Mouse (Mus musculus) midbrain, embryonic 13.5 days (tissue): ENCODE results near the gene Dock2. TPM values are rescaled to one million over a fixed set of nuclear protein-coding genes. Genes with fewer than 3 reads are reported as not detected.

ENCODE experiments used
- ATAC-seq: fragments of 200-750 bp; cut with Nextera tagmentation; 2 replicates; pipeline ENCODE4 v1.8.0; 2017; ENCODE audit warnings: mild to moderate bottlenecking, moderate TSS enrichment, moderate library complexity
- H3K27ac ChIP-seq: fragments of 300-500 bp; sonication (generic); 2 replicates; pipeline ENCODE4 v1.5.1; 2015; ENCODE audit warnings: inconsistent platforms, mild to moderate bottlenecking, moderate library complexity
- H3K27me3 ChIP-seq: fragments of 300-500 bp; sonication (generic); 2 replicates; pipeline ENCODE4 v1.6.1; 2015; ENCODE audit warnings: mild to moderate bottlenecking, inconsistent platforms
- H3K36me3 ChIP-seq: fragments of 300-500 bp; sonication (generic); 2 replicates; pipeline ENCODE4 v1.6.1; 2015; ENCODE audit warnings: mild to moderate bottlenecking, inconsistent platforms
- H3K4me1 ChIP-seq: fragments of 300-500 bp; sonication (generic); replicated peaks from 2 replicates; pipeline ENCODE4 v1.6.1; 2015; ENCODE audit warnings: inconsistent platforms
- H3K4me2 ChIP-seq: fragments of 300-500 bp; sonication (generic); replicated peaks from 2 replicates; pipeline ENCODE4 v1.6.1; 2015; ENCODE audit warnings: moderate library complexity, mild to moderate bottlenecking, inconsistent platforms
- H3K4me3 ChIP-seq: fragments of 300-500 bp; sonication (generic); replicated peaks from 2 replicates; pipeline ENCODE4 v1.5.1; 2015; ENCODE audit warnings: mild to moderate bottlenecking, inconsistent platforms
- H3K9ac ChIP-seq: fragments of 300-500 bp; sonication (generic); replicated peaks from 2 replicates; pipeline ENCODE4 v1.6.1; 2015; ENCODE audit warnings: mild to moderate bottlenecking, inconsistent platforms
- H3K9me3 ChIP-seq: fragments of 300-500 bp; sonication (generic); 2 replicates; pipeline ENCODE4 v1.6.1; 2016; ENCODE audit warnings: mild to moderate bottlenecking, inconsistent platforms
- WGBS: fragments of 180-500 bp; shearing (Covaris S2); methylation state at CpG from one replicate; pipeline ENCODE4 v1.1.7; 2015; 5-methylcytosine and 5-hydroxymethylcytosine counted together
- polyA plus RNA-seq: library from polyadenylated mRNA; unstranded; fragments of >200 nt; fragmentation: Nextera tagmentation; extraction: Ambion mirVana; gene quantifications from 2 replicates; pipeline ENCODE4 v1.2.1, GENCODE M21; 2015

The Dock2 gene
- polyA plus RNA-seq, 1 experiment from 2014 or later, result 0.63 TPM

DNA sequence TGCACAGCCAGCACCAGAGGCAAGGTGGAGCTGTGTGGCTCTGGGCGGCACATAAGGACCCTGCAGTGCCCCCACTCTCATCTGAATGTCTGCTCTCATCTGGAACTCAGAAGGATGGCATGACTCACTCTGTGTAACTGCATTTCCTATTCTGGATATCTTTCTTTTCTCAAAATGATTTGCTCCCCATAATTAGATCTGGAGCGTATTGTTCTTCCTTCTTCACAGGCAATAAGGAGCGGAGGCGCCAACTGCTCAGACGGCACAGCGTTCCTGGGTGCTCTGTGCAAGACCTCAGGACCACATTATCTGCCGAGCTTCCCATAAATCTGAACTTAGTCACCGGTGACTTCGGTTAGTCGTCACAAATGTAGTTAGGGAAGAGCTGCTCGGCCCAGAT, 75.4 kb downstream of the Dock2 start:
- no peak overlapping the region for H3K9ac ChIP-seq
- H3K9me3 ChIP-seq, result no peaks in the 10 kb centered on the region
- no peak for ATAC-seq
- H3K4me2 ChIP-seq, result no peak overlapping the region
- H3K4me1 ChIP-seq, result no peaks in the 10 kb centered on the region
- no peaks in the 10 kb centered on the region for H3K27me3 ChIP-seq
- no peak overlapping the region for H3K4me3 ChIP-seq
- H3K27ac ChIP-seq, result no peak overlapping the region
- H3K36me3 ChIP-seq, result no peaks in the 10 kb centered on the region
- 88% methylated on average over 11 of the region's 11 CpGs for WGBS

DNA sequence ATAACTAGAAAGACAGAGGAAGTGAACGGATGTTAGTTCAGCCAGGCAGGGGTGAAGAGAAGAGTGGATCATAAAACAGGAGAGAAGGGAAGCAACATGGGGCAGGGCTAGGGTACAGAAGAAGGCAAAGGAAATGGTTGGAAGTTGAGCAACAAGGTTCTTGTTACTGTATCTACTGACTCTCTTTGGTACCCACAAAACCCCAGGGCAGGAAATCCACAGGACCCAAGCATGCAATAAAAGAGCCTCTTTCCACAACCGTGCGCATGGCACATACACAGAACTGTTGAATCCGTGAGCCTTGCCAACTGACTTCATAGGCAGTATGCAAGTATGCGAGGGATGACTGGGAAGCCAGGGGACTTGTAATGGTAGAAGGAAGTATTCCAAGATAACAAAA, 76.3 kb downstream of the Dock2 start:
- no peaks in the 10 kb centered on the region for H3K36me3 ChIP-seq
- no peaks in the 10 kb centered on the region for H3K4me1 ChIP-seq
- no peak overlapping the region for H3K4me2 ChIP-seq
- no peaks in the 10 kb centered on the region for H3K27me3 ChIP-seq
- ATAC-seq, result no peak
- H3K4me3 ChIP-seq, result no peak overlapping the region
- WGBS, result 94% methylated on average over 5 of the region's 5 CpGs
- H3K9me3 ChIP-seq, result no peaks in the 10 kb centered on the region
- H3K9ac ChIP-seq, result no peak overlapping the region
- no peak overlapping the region for H3K27ac ChIP-seq

GRCm38 (mm10) chr11:34705108-34705446, 78.6 kb downstream of the Dock2 start:
- WGBS, result 82% methylated on average over 4 of the region's 4 CpGs
- H3K36me3 ChIP-seq, result no peaks in the 10 kb centered on the region
- 0 out of 2 replicates have a peak, but pooled peaks have one; percentile 40 for ATAC-seq
- H3K9ac ChIP-seq, result no peak overlapping the region
- no peaks in the 10 kb centered on the region for H3K27me3 ChIP-seq
- no peaks in the 10 kb centered on the region for H3K4me1 ChIP-seq
- no peaks in the 10 kb centered on the region for H3K9me3 ChIP-seq
- H3K4me2 ChIP-seq, result no peak overlapping the region
- no peak overlapping the region for H3K4me3 ChIP-seq
- no peak overlapping the region for H3K27ac ChIP-seq

DNA sequence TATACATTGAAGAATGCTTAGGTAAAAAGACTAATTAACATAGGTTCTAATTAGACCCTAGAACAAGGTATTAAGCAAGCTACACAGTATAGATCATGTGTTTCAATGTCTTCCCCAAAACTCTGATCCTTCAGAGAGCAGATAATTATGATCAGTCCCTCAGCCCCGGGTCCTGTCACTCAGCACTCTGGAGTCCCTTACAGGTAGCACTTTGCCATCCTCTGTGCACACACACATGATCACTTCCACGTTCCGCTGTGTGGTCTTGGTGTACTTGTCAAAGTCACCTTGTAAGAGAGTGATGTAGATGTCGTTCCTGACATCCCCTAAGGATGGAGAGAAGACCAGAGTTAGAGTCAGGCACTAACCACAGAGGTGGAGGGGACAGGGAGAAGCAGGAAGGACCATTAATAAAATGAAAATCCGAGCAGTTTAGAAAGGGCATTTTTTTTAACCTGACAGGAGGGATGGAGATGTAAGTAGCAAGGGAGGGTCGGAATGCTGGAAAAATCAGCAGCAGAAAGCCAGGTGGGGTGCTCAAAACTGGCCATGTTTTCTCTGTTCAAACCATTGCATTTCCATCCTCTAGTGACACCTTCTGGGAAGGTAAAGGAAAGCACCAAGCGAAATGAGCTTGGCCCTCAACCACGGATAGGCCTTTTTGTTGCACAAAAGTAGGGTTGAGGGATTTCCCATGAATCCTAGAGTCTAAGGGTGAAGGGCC, 79.1 kb downstream of the Dock2 start:
- WGBS, result 58% methylated on average over 8 of the region's 8 CpGs
- Histone ChIP-seq H3K27ac (no peak overlapping the region), H3K4me1 (no peaks in the 10 kb centered on the region), H3K9ac (no peak overlapping the region), H3K27me3 (no peaks in the 10 kb centered on the region), H3K9me3 (no peaks in the 10 kb centered on the region), H3K36me3 (no peaks in the 10 kb centered on the region), H3K4me3 (no peak overlapping the region), H3K4me2 (no peak overlapping the region)
- ATAC-seq, result 0 out of 2 replicates have a peak, but pooled peaks have one; percentile 55

- ATAC-seq, result no peak
- Histone ChIP-seq H3K27ac (no peak overlapping the region), H3K9me3 (no peaks in the 10 kb centered on the region), H3K4me3 (no peak overlapping the region), H3K4me1 (no peaks in the 10 kb centered on the region), H3K9ac (no peak overlapping the region), H3K4me2 (no peak overlapping the region), H3K27me3 (no peaks in the 10 kb centered on the region), H3K36me3 (no peaks in the 10 kb centered on the region)
- WGBS, result 71% methylated on average over 6 of the region's 6 CpGs
Observed at GRCm38 (mm10) chr11:34703851-34704250, 79.8 kb downstream of the Dock2 start.

- Histone ChIP-seq H3K9ac (no peak overlapping the region), H3K36me3 (no peaks in the 10 kb centered on the region), H3K4me2 (no peak overlapping the region), H3K4me1 (no peaks in the 10 kb centered on the region), H3K27me3 (no peaks in the 10 kb centered on the region), H3K27ac (no peak overlapping the region), H3K4me3 (no peak overlapping the region), H3K9me3 (no peaks in the 10 kb centered on the region)
- ATAC-seq, result no peak
- WGBS, result 49% methylated on average over 8 of the region's 8 CpGs
Observed at GRCm38 (mm10) chr11:34681790-34682189, 101.9 kb downstream of the Dock2 start.

- 73% methylated on average over 7 of the region's 7 CpGs for WGBS
- Histone ChIP-seq H3K9ac (no peak overlapping the region), H3K4me1 (no peaks in the 10 kb centered on the region), H3K4me3 (no peak overlapping the region), H3K27ac (no peak overlapping the region), H3K9me3 (peaks cover 11% of the 10 kb centered on the region), H3K36me3 (no peaks in the 10 kb centered on the region), H3K4me2 (no peak overlapping the region), H3K27me3 (no peaks in the 10 kb centered on the region)
- no peak for ATAC-seq
Observed at GRCm38 (mm10) chr11:34544631-34545030, 239.1 kb downstream of the Dock2 start.

DNA sequence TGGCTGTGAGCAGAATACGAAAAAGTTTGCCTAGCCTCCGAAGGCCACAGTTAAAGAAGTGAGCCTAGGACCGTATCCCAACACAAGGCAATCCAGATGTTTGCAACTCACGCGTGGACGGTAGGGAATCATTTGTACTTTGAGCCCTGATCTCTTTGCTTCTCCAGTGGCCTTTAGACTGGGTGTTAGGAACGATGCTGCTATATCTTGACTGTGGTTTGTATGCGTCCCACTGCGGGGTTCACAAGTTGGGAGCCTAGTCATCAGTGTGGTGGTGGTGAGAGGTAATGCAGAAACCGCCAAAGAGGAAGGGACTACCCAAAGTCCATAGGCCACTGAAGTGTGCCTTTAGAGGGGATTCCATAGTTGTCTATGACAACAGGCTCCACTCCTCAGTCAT, 251.6 kb downstream of the Dock2 start:
- H3K9me3 ChIP-seq, result no peaks in the 10 kb centered on the region
- no peak overlapping the region for H3K9ac ChIP-seq
- no peak overlapping the region for H3K4me3 ChIP-seq
- no peaks in the 10 kb centered on the region for H3K36me3 ChIP-seq
- no peaks in the 10 kb centered on the region for H3K27me3 ChIP-seq
- 91% methylated on average over 10 of the region's 10 CpGs for WGBS
- no peak overlapping the region for H3K27ac ChIP-seq
- no peak for ATAC-seq
- H3K4me2 ChIP-seq, result no peak overlapping the region
- H3K4me1 ChIP-seq, result peaks cover 3% of the 10 kb centered on the region; the same call in 1 of the 2 replicates

GRCm38 (mm10) chr11:34530971-34531370, 252.7 kb downstream of the Dock2 start:
- no peaks in the 10 kb centered on the region for H3K9me3 ChIP-seq
- H3K27ac ChIP-seq, result no peak overlapping the region
- H3K4me3 ChIP-seq, result no peak overlapping the region
- H3K4me1 ChIP-seq, result no peaks in the 10 kb centered on the region
- WGBS, result 88% methylated on average over 3 of the region's 3 CpGs
- H3K27me3 ChIP-seq, result no peaks in the 10 kb centered on the region
- H3K9ac ChIP-seq, result no peak overlapping the region
- no peak for ATAC-seq
- no peaks in the 10 kb centered on the region for H3K36me3 ChIP-seq
- H3K4me2 ChIP-seq, result no peak overlapping the region

- Histone ChIP-seq H3K36me3 (no peaks in the 10 kb centered on the region), H3K9me3 (no peaks in the 10 kb centered on the region), H3K4me1 (no peaks in the 10 kb centered on the region), H3K27ac (no peak overlapping the region), H3K4me3 (no peak overlapping the region), H3K9ac (no peak overlapping the region), H3K4me2 (no peak overlapping the region), H3K27me3 (no peaks in the 10 kb centered on the region)
- no peak for ATAC-seq
- 93% methylated on average over 4 of the region's 4 CpGs for WGBS
Observed at GRCm38 (mm10) chr11:34528006-34528405, 255.7 kb downstream of the Dock2 start.

DNA sequence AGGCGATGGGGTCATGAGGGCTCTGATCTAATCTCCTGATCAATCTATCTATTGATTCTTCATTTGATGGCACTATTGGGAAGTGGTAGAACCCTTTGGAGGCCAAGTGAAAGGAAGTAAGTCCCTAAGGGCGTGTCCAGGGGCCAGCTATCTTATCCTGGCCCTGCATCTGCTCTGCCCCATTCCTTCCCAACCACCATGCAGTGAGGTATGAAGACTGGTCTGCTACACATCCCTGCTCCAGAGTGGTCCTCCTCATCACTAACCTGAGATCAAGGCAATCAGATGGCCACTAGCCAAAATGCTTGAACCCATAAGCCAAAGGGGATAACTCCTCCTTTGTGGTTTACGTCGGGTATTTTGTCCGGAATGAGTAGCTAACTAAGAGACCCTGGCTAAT, 256.5 kb downstream of the Dock2 start:
- no peak for ATAC-seq
- no peaks in the 10 kb centered on the region for H3K4me1 ChIP-seq
- no peaks in the 10 kb centered on the region for H3K36me3 ChIP-seq
- no peak overlapping the region for H3K9ac ChIP-seq
- no peaks in the 10 kb centered on the region for H3K9me3 ChIP-seq
- no peak overlapping the region for H3K27ac ChIP-seq
- H3K4me2 ChIP-seq, result no peak overlapping the region
- no peaks in the 10 kb centered on the region for H3K27me3 ChIP-seq
- no peak overlapping the region for H3K4me3 ChIP-seq
- WGBS, result 87% methylated on average over 5 of the region's 5 CpGs

DNA sequence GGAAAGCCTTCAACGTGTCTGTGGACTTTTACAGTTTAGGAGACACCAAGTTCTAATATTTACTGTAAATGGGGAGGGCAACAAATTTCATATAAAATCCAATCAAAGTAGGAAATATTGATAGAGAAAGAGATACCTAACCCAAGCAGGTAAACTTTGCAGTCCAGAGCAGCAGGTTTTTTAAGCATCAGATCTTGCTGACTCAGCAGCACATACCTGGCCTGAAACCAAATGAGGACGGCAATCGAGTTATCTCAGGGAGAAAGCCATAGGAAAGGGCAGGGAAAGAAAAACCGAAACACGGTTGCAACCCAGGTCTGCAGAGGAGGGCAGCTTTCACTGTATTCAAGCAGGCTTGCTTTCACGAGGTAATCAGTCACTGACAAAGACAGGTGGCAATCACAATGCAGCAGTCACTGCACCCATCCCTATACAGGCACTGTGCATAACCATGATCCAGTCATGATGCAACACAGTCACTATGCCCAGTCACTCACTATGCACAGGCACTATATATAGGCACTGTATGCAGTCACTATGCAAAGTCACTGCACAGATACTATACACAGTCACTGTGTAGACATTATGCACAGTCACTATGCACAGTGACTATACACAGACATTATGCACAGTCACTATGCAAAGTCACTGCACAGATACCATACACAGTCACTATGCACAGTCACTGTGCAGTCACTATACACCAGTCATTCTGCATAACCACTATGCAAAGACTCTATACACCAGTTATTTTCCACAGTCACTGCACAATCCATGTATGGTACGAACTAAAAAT, 258.4 kb downstream of the Dock2 start:
- 0 out of 2 replicates have a peak, but pooled peaks have one; percentile 34 for ATAC-seq
- H3K9me3 ChIP-seq, result no peaks in the 10 kb centered on the region
- no peaks in the 10 kb centered on the region for H3K27me3 ChIP-seq
- H3K36me3 ChIP-seq, result no peaks in the 10 kb centered on the region
- no peak overlapping the region for H3K4me2 ChIP-seq
- H3K27ac ChIP-seq, result no peak overlapping the region
- no peak overlapping the region for H3K4me3 ChIP-seq
- no peaks in the 10 kb centered on the region for H3K4me1 ChIP-seq
- 84% methylated on average over 7 of the region's 7 CpGs for WGBS
- H3K9ac ChIP-seq, result no peak overlapping the region
